Mouse (Mus musculus) spleen, adult 2 months (tissue): ENCODE results near the gene Mybpc3. TPM values are rescaled to one million over a fixed set of nuclear protein-coding genes. Genes with fewer than 3 reads are reported as not detected.

Experiments
- DNase-seq, 2 experiments: peaks; one replicate each; pipeline versions ENCODE4 v3.0.0 to v3.0.0-alpha.2; 2012 to 2021; ENCODE audit warnings: low spot score in 2 of 2, low read depth in 1 of 2
- H3K27ac ChIP-seq: fragments of 200-500 bp; 2 replicates; pipeline ENCODE4 v1.5.1; 2012; ENCODE audit warnings: low read length, inconsistent platforms; ENCODE audit not compliant: insufficient read depth
- H3K27me3 ChIP-seq: fragments of 200-500 bp; 2 replicates; pipeline ENCODE4 v1.6.1; 2012; ENCODE audit warnings: mild to moderate bottlenecking, moderate library complexity, low read length, inconsistent platforms; ENCODE audit not compliant: control insufficient read depth, insufficient read depth
- H3K36me3 ChIP-seq: fragments of 200-500 bp; 2 replicates; pipeline ENCODE4 v1.6.1; 2012; ENCODE audit warnings: mild to moderate bottlenecking, low read length, inconsistent platforms; ENCODE audit not compliant: control insufficient read depth, insufficient read depth
- H3K4me1 ChIP-seq: fragments of 200-500 bp; 2 replicates; pipeline ENCODE4 v1.6.1; 2011; ENCODE audit warnings: inconsistent platforms; ENCODE audit not compliant: control insufficient read depth, insufficient read depth, insufficient read length
- H3K4me3 ChIP-seq: fragments of 200-500 bp; 2 replicates; pipeline ENCODE4 v1.5.1; 2011; ENCODE audit warnings: mild to moderate bottlenecking, inconsistent platforms; ENCODE audit not compliant: insufficient read depth, insufficient read length; ENCODE audit errors: extremely low read depth
- CTCF ChIP-seq: fragments of 200-500 bp; IDR thresholded peaks from 2 replicates; pipeline ENCODE4 v1.5.1; 2011; ENCODE audit warnings: mild to moderate bottlenecking, inconsistent platforms; ENCODE audit not compliant: insufficient read depth, insufficient read length, insufficient replicate concordance; ENCODE audit errors: extremely low read depth
- POLR2A ChIP-seq: fragments of 200-500 bp; IDR thresholded peaks from 2 replicates; pipeline ENCODE4 v1.6.1; 2011; ENCODE audit warnings: low read depth, low read length, inconsistent platforms
- WGBS: fragments of 180-500 bp; shearing (Covaris S2); methylation state at CpG from one replicate; pipeline ENCODE4 v1.1.7; 2018; 5-methylcytosine and 5-hydroxymethylcytosine counted together
- polyA plus RNA-seq: library from polyadenylated mRNA; depleted of rRNA; stranded (reverse); fragments of >200 nt; gene quantifications from 2 replicates; pipeline ENCODE4 v1.2.3, GENCODE M21; 2012

Gene Mybpc3
- polyA plus RNA-seq, 1 experiment = 0.50 TPM

DNA sequence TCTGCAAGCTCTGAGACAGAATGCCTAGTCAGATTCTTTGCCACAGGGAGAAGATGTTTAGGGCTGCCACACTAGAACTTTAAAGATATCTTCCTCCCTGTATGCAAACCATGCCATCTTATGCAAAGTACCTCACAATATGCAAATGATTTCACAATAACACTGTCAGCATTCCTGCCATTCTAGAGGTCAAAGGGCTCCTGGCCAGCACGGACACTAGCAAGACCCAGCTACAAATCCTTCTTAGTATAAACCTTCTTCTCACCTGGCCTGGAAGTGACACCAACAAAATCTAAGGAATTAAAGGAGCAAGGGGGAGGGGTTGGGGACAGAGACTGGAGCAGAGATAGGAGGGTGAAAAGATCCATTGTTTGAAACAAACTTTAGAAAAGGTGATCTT is 45.9 kb upstream of the Mybpc3 start:
- H3K4me3 ChIP-seq = no peak overlapping the region
- H3K36me3 ChIP-seq = no peaks in the 10 kb centered on the region
- no peak for DNase-seq
- no peak overlapping the region for H3K27ac ChIP-seq
- H3K4me1 ChIP-seq = peaks cover 11% of the 10 kb centered on the region; the same call in 1 of the 2 replicates
- WGBS = 70% methylated on average over 1 of the region's 1 CpGs
- no peaks in the 10 kb centered on the region for H3K27me3 ChIP-seq
- TF ChIP-seq POLR2A (no peak), CTCF (no peak)

- no peak for DNase-seq
- no peak for TF ChIP-seq POLR2A
- no peak for TF ChIP-seq CTCF
- Histone ChIP-seq H3K27me3 (no peaks in the 10 kb centered on the region), H3K27ac (peak overlapping the region; percentile 80), H3K4me1 (peaks cover 29% of the 10 kb centered on the region), H3K4me3 (peak overlapping the region; percentile 48), H3K36me3 (no peaks in the 10 kb centered on the region)
- 35% methylated on average over 12 of the region's 12 CpGs for WGBS
These were observed 40.0 kb upstream of the Mybpc3 start for GRCm38 (mm10) chr2:91077957-91078313.

DNA sequence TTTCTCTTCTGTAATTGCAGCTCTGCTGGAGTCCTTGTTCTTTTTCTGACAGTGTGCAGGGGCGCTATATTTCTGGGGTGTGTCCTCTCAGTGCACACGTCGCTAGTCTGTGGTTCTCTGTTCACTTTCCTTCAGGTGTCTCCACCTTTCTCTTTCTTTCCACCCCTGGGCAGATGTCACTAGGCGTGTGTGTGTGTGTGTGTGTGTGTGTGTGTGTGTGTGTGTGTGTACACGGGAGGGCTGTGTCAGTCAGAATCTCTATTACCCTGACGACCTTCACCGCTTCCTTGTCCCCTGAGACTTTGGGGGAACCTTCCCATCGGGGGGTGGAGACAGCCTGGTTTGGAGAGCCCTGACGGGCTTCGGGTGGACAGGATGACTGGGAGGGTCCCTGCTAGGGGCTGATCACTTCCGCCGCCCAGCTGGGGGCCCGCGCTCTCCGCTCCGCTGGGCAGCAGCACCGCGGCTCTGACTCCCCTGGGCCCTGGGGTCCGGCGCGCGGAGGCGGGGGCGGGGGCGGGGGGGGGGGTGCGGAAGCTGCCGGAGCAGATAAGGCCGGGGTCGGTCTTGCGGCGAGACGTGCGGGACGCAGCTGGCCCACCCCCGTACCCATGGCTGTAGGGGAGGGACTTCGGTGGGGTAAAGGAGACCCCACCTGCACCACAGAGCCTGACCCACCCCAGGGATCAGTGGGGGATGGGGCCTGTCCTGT is 39.5 kb upstream of the Mybpc3 start:
- TF ChIP-seq POLR2A = no peak
- TF ChIP-seq CTCF = no peak
- no peaks in the 10 kb centered on the region for H3K36me3 ChIP-seq
- DNase-seq = peak in 1 of 2 experiments; percentile 63
- WGBS = 4% methylated on average over 36 of the region's 36 CpGs
- peak overlapping the region; percentile 80 for H3K27ac ChIP-seq
- peak overlapping the region; percentile 48 for H3K4me3 ChIP-seq
- no peaks in the 10 kb centered on the region for H3K27me3 ChIP-seq
- peaks cover 35% of the 10 kb centered on the region for H3K4me1 ChIP-seq

DNA sequence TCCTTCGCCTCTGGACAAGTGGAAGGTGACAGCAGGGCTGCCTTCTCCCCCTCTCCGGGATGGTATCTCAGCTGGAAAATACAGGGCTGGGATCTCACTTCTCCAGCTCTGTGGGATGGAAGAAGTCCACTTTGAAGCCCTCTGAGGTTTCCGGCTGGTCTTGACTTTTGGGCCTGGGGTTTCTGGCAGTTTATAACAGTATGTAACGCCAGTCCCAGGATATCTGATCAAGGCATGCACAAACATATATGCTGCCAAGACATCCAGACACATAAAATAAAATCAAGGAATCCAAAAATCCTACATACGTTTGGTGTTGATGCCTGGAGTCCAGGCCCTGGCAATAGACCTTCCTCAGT is 38.9 kb upstream of the Mybpc3 start:
- peak overlapping the region; percentile 79 for H3K27ac ChIP-seq
- peaks cover 40% of the 10 kb centered on the region for H3K4me1 ChIP-seq
- WGBS = 42% methylated on average over 5 of the region's 5 CpGs
- DNase-seq = no peak
- peak overlapping the region; percentile 41; the same call in 1 of the 2 replicates for H3K4me3 ChIP-seq
- no peak for TF ChIP-seq CTCF
- no peak for TF ChIP-seq POLR2A
- no peaks in the 10 kb centered on the region for H3K27me3 ChIP-seq
- no peaks in the 10 kb centered on the region for H3K36me3 ChIP-seq

GRCm38 (mm10) chr2:91080784-91081513 is 37.0 kb upstream of the Mybpc3 start:
- Histone ChIP-seq H3K27me3 (no peaks in the 10 kb centered on the region), H3K27ac (peak overlapping the region; percentile 77), H3K4me1 (peaks cover 40% of the 10 kb centered on the region), H3K36me3 (no peaks in the 10 kb centered on the region), H3K4me3 (no peak overlapping the region)
- peak in 1 of 2 experiments; percentile 42 for DNase-seq
- no peak for TF ChIP-seq POLR2A
- WGBS = 38% methylated on average over 8 of the region's 8 CpGs

GRCm38 (mm10) chr2:91081775-91082695 is 35.9 kb upstream of the Mybpc3 start, which contains the start of gene Spi1:
Gene Spi1 (plus strand): TSS chr2:91082390.
- 40% methylated on average over 13 of the region's 13 CpGs for WGBS
- peaks cover 40% of the 10 kb centered on the region for H3K4me1 ChIP-seq
- H3K27me3 ChIP-seq = no peaks in the 10 kb centered on the region
- peak within 1 kb of the TSS; percentile 96 for H3K27ac ChIP-seq
- DNase-seq = no peak
- TF ChIP-seq POLR2A (no peak), CTCF (no peak)
- H3K4me3 ChIP-seq = peak within 1 kb of the TSS; percentile 32; the same call in 1 of the 2 replicates
- H3K36me3 ChIP-seq = no peaks in the 10 kb centered on the region
